Mouse (Mus musculus): ENCODE measurements around the gene Gramd1c.

GRCm38 (mm10) chr16:44035221-44035620 lies 27.9 kb downstream of the Gramd1c start:
- TF ChIP-seq CTCF (IDR thresholded peaks at IDR 0.05; ENCODE audit: low read depth) (no peak), EP300 (IDR thresholded peaks at IDR 0.05; ENCODE audit: low read depth) (no peak)

Data from liver, embryonic 14.5 days (tissue).